Mouse (Mus musculus): ENCODE results near the gene Stard7.

GRCm38 (mm10) chr2:127311193-127311592 lies 41.2 kb downstream of the Stard7 start:
- TF ChIP-seq CTCF (IDR thresholded peaks at IDR 0.05; ENCODE audit: low read depth, low read length): no peak
- TF ChIP-seq POLR2A (IDR thresholded peaks at IDR 0.05; ENCODE audit: extremely low read depth, insufficient read depth, low read length): no peak

Data from liver, adult 2 months (tissue).